Mouse (Mus musculus) monocyte, adult 5-6 weeks (primary cell): ENCODE measurements around the gene Dync2li1. TPM values are rescaled to one million over a fixed set of nuclear protein-coding genes. Genes with fewer than 3 reads are reported as not detected.

Experiments
- ATAC-seq: fragments of 153-309, 156-312 bp; replicated peaks from 2 replicates; pipeline ENCODE4 v1.8.0; 2017; ENCODE audit warnings: mild to moderate bottlenecking; ENCODE audit not compliant: low TSS enrichment, insufficient number of reproducible peaks, severe bottlenecking, poor library complexity, low FRiP score
- total RNA-seq: library from RNA; stranded (forward); fragments of 200-1000, 200-491, 200-594 nt; gene quantifications from 3 replicates; pipeline ENCODE4 v1.2.3, GENCODE M21; 2017

Gene Dync2li1
- total RNA-seq, 1 experiment from 2014 or later, result 1.3 TPM

- no peak for ATAC-seq
Observed at GRCm38 (mm10) chr17:84672376-84673369, 46.4 kb downstream of the Dync2li1 start.

- no peak for ATAC-seq
Observed at GRCm38 (mm10) chr17:84674048-84674447, 47.8 kb downstream of the Dync2li1 start.

- ATAC-seq, result no peak
Observed at GRCm38 (mm10) chr17:84675204-84675603, 48.9 kb downstream of the Dync2li1 start.

GRCm38 (mm10) chr17:84675951-84676366 is 49.7 kb downstream of the Dync2li1 start, which contains the start of gene Abcg8:
TSS of gene Abcg8 (plus strand) at chr17:84676302.
- ATAC-seq, result no peak; the same call in 1 of the 2 replicates

GRCm38 (mm10) chr17:84677595-84677994 is 51.3 kb downstream of the Dync2li1 start:
- ATAC-seq, result no peak

- no peak for ATAC-seq
Observed at GRCm38 (mm10) chr17:84681670-84682069, 55.4 kb downstream of the Dync2li1 start.

GRCm38 (mm10) chr17:84682734-84683717 is 56.7 kb downstream of the Dync2li1 start, which contains the start of gene Abcg5:
TSS of gene Abcg5 (minus strand) at chr17:84683011.
- ATAC-seq, result no peak

GRCm38 (mm10) chr17:84684284-84684683 is 58.0 kb downstream of the Dync2li1 start:
- no peak for ATAC-seq

- ATAC-seq, result no peak
Observed at GRCm38 (mm10) chr17:84685286-84685685, 59.0 kb downstream of the Dync2li1 start.

GRCm38 (mm10) chr17:84687994-84688393 is 61.7 kb downstream of the Dync2li1 start:
- ATAC-seq, result no peak

- ATAC-seq, result no peak
Observed at GRCm38 (mm10) chr17:84688834-84689233, 62.5 kb downstream of the Dync2li1 start.

GRCm38 (mm10) chr17:84689316-84689715 is 63.0 kb downstream of the Dync2li1 start:
- ATAC-seq, result no peak

- ATAC-seq, result no peak
Observed at GRCm38 (mm10) chr17:84690111-84690510, 63.8 kb downstream of the Dync2li1 start.

GRCm38 (mm10) chr17:84693741-84694140 is 67.4 kb downstream of the Dync2li1 start:
- no peak for ATAC-seq

GRCm38 (mm10) chr17:84696537-84696936 is 70.2 kb downstream of the Dync2li1 start:
- ATAC-seq, result no peak

- ATAC-seq, result 0 out of 2 replicates have a peak, but pooled peaks have one; percentile 49
Observed at GRCm38 (mm10) chr17:84698727-84699126, 72.4 kb downstream of the Dync2li1 start.
